Mouse (Mus musculus) E14TG2a.4 (cell line): Measurements from ENCODE around the gene Acp6.

Source experiments
- CTCF ChIP-seq: conservative IDR thresholded peaks from 2 replicates; pipeline ENCODE4 v1.5.1; 2014; ENCODE audit warnings: low read length
- NANOG ChIP-seq: IDR thresholded peaks from 2 replicates; pipeline ENCODE4 v1.6.1; 2014; ENCODE audit warnings: borderline replicate concordance, low read length, mixed read lengths
- POU5F1 ChIP-seq: IDR thresholded peaks from 2 replicates; pipeline ENCODE4 v1.6.1; 2014; ENCODE audit warnings: low read length, borderline replicate concordance

DNA sequence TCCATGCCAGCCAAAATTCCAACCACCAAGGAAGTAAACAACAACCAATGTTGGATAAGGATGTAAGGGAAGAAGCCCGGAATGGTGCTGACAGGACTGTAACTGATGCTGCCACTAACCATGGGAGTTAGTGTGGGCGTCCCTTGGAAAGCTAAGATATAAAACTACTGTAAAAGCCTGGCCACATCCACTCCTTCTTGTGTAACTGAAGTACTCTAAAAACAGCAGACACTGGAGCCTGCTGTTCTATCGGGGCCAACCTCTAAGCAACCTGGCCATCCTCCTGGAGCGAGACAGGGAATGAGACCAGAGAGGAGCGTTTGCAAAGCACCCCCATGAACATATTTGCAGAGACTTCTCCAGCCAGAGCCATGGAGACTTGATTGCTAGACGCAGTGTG is 41.1 kb upstream of the Acp6 start:
- TF ChIP-seq CTCF (no peak), NANOG (no peak), POU5F1 (no peak)
